Mouse (Mus musculus): ENCODE measurements around the gene Zdhhc5.
"Not testable (repeated sequence)": the region's sequence is repeated elsewhere in the genome, so short reads cannot be mapped to it uniquely, and the experiment has no call there.

Gene Zdhhc5

GRCm38 (mm10) chr2:84677270-84677967 lies 37.6 kb downstream of the Zdhhc5 start:
- Histone ChIP-seq H3K27me3 (ENCODE audit: insufficient read depth, low read length) (no peaks in the 10 kb centered on the region), H3K9me3 (ENCODE audit: low read length) (no peaks in the 10 kb centered on the region), H3K4me1 (replicated peaks; ENCODE audit: low read depth, low read length) (peaks cover 44% of the 10 kb centered on the region), H3K4me3 (replicated peaks; ENCODE audit: low read length) (peak overlapping the region; percentile 89), H3K36me3 (ENCODE audit: insufficient read depth, low read length) (peaks cover 62% of the 10 kb centered on the region)
- TF ChIP-seq POU5F1 (IDR thresholded peaks at IDR 0.05; ENCODE audit: borderline replicate concordance, low read length) (no peak), NANOG (IDR thresholded peaks at IDR 0.05; ENCODE audit: borderline replicate concordance, low read length) (no peak), CTCF (conservative IDR thresholded peaks at IDR 0.05; ENCODE audit: low read length) (no peak)

- Histone ChIP-seq H3K4me3 (replicated peaks; ENCODE audit: low read length) (peak overlapping the region; percentile 97), H3K4me1 (replicated peaks; ENCODE audit: low read depth, low read length) (peaks cover 54% of the 10 kb centered on the region), H3K36me3 (ENCODE audit: insufficient read depth, low read length) (peaks cover 71% of the 10 kb centered on the region)
- H3K27me3 ChIP-seq (ENCODE audit: insufficient read depth, low read length); H3K9me3 ChIP-seq (ENCODE audit: low read length): not testable (repeated sequence)
These were observed 43.4 kb downstream of the Zdhhc5 start for GRCm38 (mm10) chr2:84671535-84671934.

DNA sequence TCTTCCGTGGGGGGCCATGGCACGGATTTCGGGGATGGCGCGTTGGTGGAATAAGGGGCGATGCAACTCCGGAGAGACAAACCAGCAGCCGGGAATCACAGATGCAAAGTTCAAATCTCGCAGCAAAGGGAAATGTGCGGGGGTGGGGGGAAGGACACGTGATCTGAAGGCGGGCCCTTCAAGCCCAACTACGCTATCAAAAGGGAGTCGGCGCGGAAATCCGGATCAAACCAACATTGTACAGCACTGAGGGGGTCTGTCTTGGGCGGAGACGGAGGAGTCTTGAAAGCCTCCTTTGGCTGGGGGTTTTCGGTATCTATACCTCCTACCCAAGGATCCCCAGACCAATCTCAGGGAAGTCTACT lies 44.4 kb downstream of the Zdhhc5 start, which contains the start of gene Selenoh:
Gene Selenoh, minus strand, starts transcription at position 202 of the 365 bp plus-strand sequence.
- Histone ChIP-seq H3K27me3 (ENCODE audit: insufficient read depth, low read length) (no peaks in the 10 kb centered on the region), H3K36me3 (ENCODE audit: insufficient read depth, low read length) (peaks cover 62% of the 10 kb centered on the region), H3K9me3 (ENCODE audit: low read length) (no peaks in the 10 kb centered on the region), H3K4me3 (replicated peaks; ENCODE audit: low read length) (peak within 1 kb of the TSS; percentile 97), H3K4me1 (replicated peaks; ENCODE audit: low read depth, low read length) (peaks cover 53% of the 10 kb centered on the region)
- TF ChIP-seq POU5F1 (IDR thresholded peaks at IDR 0.05; ENCODE audit: borderline replicate concordance, low read length) (no peak), NANOG (IDR thresholded peaks at IDR 0.05; ENCODE audit: borderline replicate concordance, low read length) (no peak), CTCF (conservative IDR thresholded peaks at IDR 0.05; ENCODE audit: low read length) (no peak)

GRCm38 (mm10) chr2:84669828-84670568 lies 45.0 kb downstream of the Zdhhc5 start:
- Histone ChIP-seq H3K36me3 (ENCODE audit: insufficient read depth, low read length) (peaks cover 56% of the 10 kb centered on the region), H3K4me1 (replicated peaks; ENCODE audit: low read depth, low read length) (peaks cover 47% of the 10 kb centered on the region), H3K27me3 (ENCODE audit: insufficient read depth, low read length) (no peaks in the 10 kb centered on the region), H3K9me3 (ENCODE audit: low read length) (no peaks in the 10 kb centered on the region), H3K4me3 (replicated peaks; ENCODE audit: low read length) (peak overlapping the region; percentile 97)
- no peak for TF ChIP-seq NANOG (IDR thresholded peaks at IDR 0.05; ENCODE audit: borderline replicate concordance, low read length)

DNA sequence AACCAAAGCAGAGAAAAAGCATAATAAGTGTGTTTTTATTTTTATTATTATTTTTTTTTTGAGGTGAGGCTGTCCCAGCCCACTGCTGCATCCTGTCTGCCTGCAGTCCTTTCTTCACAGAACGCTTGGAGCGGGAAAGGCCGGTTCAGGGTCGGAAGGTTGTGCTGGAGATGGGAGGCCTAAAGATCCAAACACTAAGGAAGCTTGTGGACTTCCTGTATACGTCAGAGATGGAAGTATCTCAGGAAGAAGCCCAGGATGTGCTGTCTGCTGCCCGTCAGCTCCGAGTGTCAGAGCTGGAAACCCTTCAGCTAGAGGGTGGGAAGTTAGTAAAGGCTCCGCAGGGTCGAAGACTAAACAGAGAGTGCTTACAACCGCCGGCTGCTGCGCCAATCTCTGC lies 48.9 kb downstream of the Zdhhc5 start:
- Histone ChIP-seq H3K36me3 (ENCODE audit: insufficient read depth, low read length) (peaks cover 28% of the 10 kb centered on the region), H3K9me3 (ENCODE audit: low read length) (no peaks in the 10 kb centered on the region), H3K4me3 (replicated peaks; ENCODE audit: low read length) (no peak overlapping the region), H3K4me1 (replicated peaks; ENCODE audit: low read depth, low read length) (peaks cover 35% of the 10 kb centered on the region), H3K27me3 (ENCODE audit: insufficient read depth, low read length) (no peaks in the 10 kb centered on the region)
- TF ChIP-seq CTCF (conservative IDR thresholded peaks at IDR 0.05; ENCODE audit: low read length) = no peak
- TF ChIP-seq NANOG (IDR thresholded peaks at IDR 0.05; ENCODE audit: borderline replicate concordance, low read length) = no peak
- no peak for TF ChIP-seq POU5F1 (IDR thresholded peaks at IDR 0.05; ENCODE audit: borderline replicate concordance, low read length)

GRCm38 (mm10) chr2:84662866-84663265 lies 52.1 kb downstream of the Zdhhc5 start:
- Histone ChIP-seq H3K4me1 (replicated peaks; ENCODE audit: low read depth, low read length) (peaks cover 23% of the 10 kb centered on the region), H3K36me3 (ENCODE audit: insufficient read depth, low read length) (peaks cover 8% of the 10 kb centered on the region), H3K4me3 (replicated peaks; ENCODE audit: low read length) (no peak overlapping the region), H3K27me3 (ENCODE audit: insufficient read depth, low read length) (peaks cover 14% of the 10 kb centered on the region), H3K9me3 (ENCODE audit: low read length) (peaks cover 7% of the 10 kb centered on the region; the same call in 1 of the 2 replicates)
- peak; percentile 70 for TF ChIP-seq CTCF (conservative IDR thresholded peaks at IDR 0.05; ENCODE audit: low read length)
- TF ChIP-seq POU5F1 (IDR thresholded peaks at IDR 0.05; ENCODE audit: borderline replicate concordance, low read length) = no peak
- no peak for TF ChIP-seq NANOG (IDR thresholded peaks at IDR 0.05; ENCODE audit: borderline replicate concordance, low read length)

GRCm38 (mm10) chr2:84660253-84660652 lies 54.7 kb downstream of the Zdhhc5 start:
- peaks cover 8% of the 10 kb centered on the region; the same call in 1 of the 2 replicates for H3K9me3 ChIP-seq (ENCODE audit: low read length)
- H3K27me3 ChIP-seq (ENCODE audit: insufficient read depth, low read length) = peaks cover 20% of the 10 kb centered on the region
- no peaks in the 10 kb centered on the region for H3K36me3 ChIP-seq (ENCODE audit: insufficient read depth, low read length)
- H3K4me1 ChIP-seq (replicated peaks; ENCODE audit: low read depth, low read length) = peaks cover 3% of the 10 kb centered on the region; the same call in 1 of the 2 replicates
- TF ChIP-seq NANOG (IDR thresholded peaks at IDR 0.05; ENCODE audit: borderline replicate concordance, low read length) (no peak), CTCF (conservative IDR thresholded peaks at IDR 0.05; ENCODE audit: low read length) (peak; percentile 31)
- no peak overlapping the region for H3K4me3 ChIP-seq (replicated peaks; ENCODE audit: low read length)

GRCm38 (mm10) chr2:84658806-84659205 lies 56.2 kb downstream of the Zdhhc5 start, which contains the start of gene Btbd18:
Gene Btbd18, plus strand, starts transcription at chr2:84659079.
- Histone ChIP-seq H3K4me1 (replicated peaks; ENCODE audit: low read depth, low read length) (peaks cover 3% of the 10 kb centered on the region; the same call in 1 of the 2 replicates), H3K27me3 (ENCODE audit: insufficient read depth, low read length) (peaks cover 20% of the 10 kb centered on the region), H3K36me3 (ENCODE audit: insufficient read depth, low read length) (no peaks in the 10 kb centered on the region), H3K4me3 (replicated peaks; ENCODE audit: low read length) (peak within 1 kb of the TSS; percentile 29; the same call in 1 of the 2 replicates), H3K9me3 (ENCODE audit: low read length) (peaks cover 8% of the 10 kb centered on the region; the same call in 1 of the 2 replicates)
- TF ChIP-seq NANOG (IDR thresholded peaks at IDR 0.05; ENCODE audit: borderline replicate concordance, low read length) (no peak), CTCF (conservative IDR thresholded peaks at IDR 0.05; ENCODE audit: low read length) (no peak), POU5F1 (IDR thresholded peaks at IDR 0.05; ENCODE audit: borderline replicate concordance, low read length) (no peak)
